Mouse (Mus musculus) liver, embryonic 14.5 days (tissue): ENCODE data around the gene Uvssa.

Experiments
- CTCF ChIP-seq: IDR thresholded peaks from 2 replicates; pipeline ENCODE4 v1.5.1; 2016; ENCODE audit warnings: antibody characterized with exemption, low read depth, control low read depth
- EP300 ChIP-seq: IDR thresholded peaks from 2 replicates; pipeline ENCODE4 v1.6.1; 2016; ENCODE audit warnings: antibody characterized with exemption, low read depth

GRCm38 (mm10) chr5:33435151-33435550, 56.8 kb downstream of the Uvssa start:
- no peak for TF ChIP-seq CTCF
- TF ChIP-seq EP300: no peak
